Mouse (Mus musculus): Measurements from ENCODE around the gene Cnnm3. TPM values are rescaled to one million over a fixed set of nuclear protein-coding genes. Genes with fewer than 3 reads are reported as not detected.

The Cnnm3 gene
- polyA plus RNA-seq, 1 experiment from 2014 or later, result 5.4 TPM

GRCm38 (mm10) chr1:36518259-36518658 lies 6.6 kb downstream of the Cnnm3 start:
- Histone ChIP-seq H3K4me3 (ENCODE audit: low read depth, low read length) (no peak overlapping the region), H3K27me3 (ENCODE audit: insufficient read depth, low read length) (no peaks in the 10 kb centered on the region), H3K36me3 (ENCODE audit: insufficient read depth) (peaks cover 56% of the 10 kb centered on the region), H3K4me1 (ENCODE audit: insufficient read depth) (peaks cover 2% of the 10 kb centered on the region; the same call in 1 of the 2 replicates), H3K9ac (no peak overlapping the region), H3K27ac (ENCODE audit: low read depth) (no peak overlapping the region), H3K4me2 (no peak overlapping the region), H3K9me3 (ENCODE audit: low read depth, low read length) (no peaks in the 10 kb centered on the region)
- 83% methylated on average over 3 of the region's 3 CpGs for WGBS
- ATAC-seq (ENCODE audit: insufficient read depth) (no peak), DNase-seq (no peak)
- TF ChIP-seq CTCF (IDR thresholded peaks at IDR 0.05; ENCODE audit: low read depth), result no peak

- TF ChIP-seq CTCF (IDR thresholded peaks at IDR 0.05; ENCODE audit: low read depth), result no peak
- H3K27me3 ChIP-seq (ENCODE audit: insufficient read depth, low read length), result no peaks in the 10 kb centered on the region
- H3K36me3 ChIP-seq (ENCODE audit: insufficient read depth), result peaks cover 69% of the 10 kb centered on the region
- no peak overlapping the region for H3K4me3 ChIP-seq (ENCODE audit: low read depth, low read length)
- 68% methylated on average over 11 of the region's 11 CpGs for WGBS
- no peak for ATAC-seq (ENCODE audit: insufficient read depth)
- H3K27ac ChIP-seq (ENCODE audit: low read depth), result no peak overlapping the region
- DNase-seq, result no peak
- H3K4me1 ChIP-seq (ENCODE audit: insufficient read depth), result no peaks in the 10 kb centered on the region; the same call in 1 of the 2 replicates
- H3K9me3 ChIP-seq (ENCODE audit: low read depth, low read length), result no peaks in the 10 kb centered on the region
- H3K9ac ChIP-seq, result no peak overlapping the region
- no peak overlapping the region for H3K4me2 ChIP-seq
Measured at GRCm38 (mm10) chr1:36519626-36520025, 8.0 kb downstream of the Cnnm3 start.

- no peak overlapping the region for H3K27ac ChIP-seq (ENCODE audit: low read depth)
- no peaks in the 10 kb centered on the region for H3K27me3 ChIP-seq (ENCODE audit: insufficient read depth, low read length)
- DNase-seq (no peak), ATAC-seq (ENCODE audit: insufficient read depth) (no peak)
- TF ChIP-seq CTCF (IDR thresholded peaks at IDR 0.05; ENCODE audit: low read depth), result no peak
- H3K4me3 ChIP-seq (ENCODE audit: low read depth, low read length), result no peak overlapping the region
- no peak overlapping the region for H3K4me2 ChIP-seq
- 92% methylated on average over 7 of the region's 7 CpGs for WGBS
- peaks cover 88% of the 10 kb centered on the region for H3K36me3 ChIP-seq (ENCODE audit: insufficient read depth)
- no peaks in the 10 kb centered on the region for H3K4me1 ChIP-seq (ENCODE audit: insufficient read depth)
- no peaks in the 10 kb centered on the region for H3K9me3 ChIP-seq (ENCODE audit: low read depth, low read length)
- no peak overlapping the region for H3K9ac ChIP-seq
Measured at GRCm38 (mm10) chr1:36522210-36522609, 10.5 kb downstream of the Cnnm3 start.

GRCm38 (mm10) chr1:36523332-36524013 lies 11.8 kb downstream of the Cnnm3 start:
- 61% methylated on average over 9 of the region's 9 CpGs for WGBS
- Histone ChIP-seq H3K4me3 (ENCODE audit: low read depth, low read length) (no peak overlapping the region), H3K27me3 (ENCODE audit: insufficient read depth, low read length) (no peaks in the 10 kb centered on the region), H3K9me3 (ENCODE audit: low read depth, low read length) (no peaks in the 10 kb centered on the region), H3K4me1 (ENCODE audit: insufficient read depth) (no peaks in the 10 kb centered on the region), H3K9ac (no peak overlapping the region), H3K27ac (ENCODE audit: low read depth) (peak overlapping the region; percentile 66; the same call in 1 of the 2 replicates), H3K4me2 (no peak overlapping the region), H3K36me3 (ENCODE audit: insufficient read depth) (peaks cover 83% of the 10 kb centered on the region)
- TF ChIP-seq CTCF (IDR thresholded peaks at IDR 0.05; ENCODE audit: low read depth), result no peak
- peak; percentile 51; the same call in 1 of the 2 replicates for ATAC-seq (ENCODE audit: insufficient read depth)
- DNase-seq, result peak; percentile 66

- Histone ChIP-seq H3K36me3 (ENCODE audit: insufficient read depth) (peaks cover 79% of the 10 kb centered on the region), H3K4me1 (ENCODE audit: insufficient read depth) (no peaks in the 10 kb centered on the region), H3K27ac (ENCODE audit: low read depth) (peak overlapping the region; percentile 30; the same call in 1 of the 2 replicates), H3K9me3 (ENCODE audit: low read depth, low read length) (no peaks in the 10 kb centered on the region), H3K9ac (no peak overlapping the region), H3K4me3 (ENCODE audit: low read depth, low read length) (no peak overlapping the region), H3K4me2 (no peak overlapping the region), H3K27me3 (ENCODE audit: insufficient read depth, low read length) (no peaks in the 10 kb centered on the region)
- no peak for DNase-seq
- WGBS, result 41% methylated on average over 5 of the region's 5 CpGs
- no peak for TF ChIP-seq CTCF (IDR thresholded peaks at IDR 0.05; ENCODE audit: low read depth)
- ATAC-seq (ENCODE audit: insufficient read depth), result no peak
Measured at GRCm38 (mm10) chr1:36524058-36524457, 12.4 kb downstream of the Cnnm3 start.

GRCm38 (mm10) chr1:36525774-36526173 lies 14.1 kb downstream of the Cnnm3 start:
- Histone ChIP-seq H3K9ac (no peak overlapping the region), H3K27me3 (ENCODE audit: insufficient read depth, low read length) (no peaks in the 10 kb centered on the region), H3K4me3 (ENCODE audit: low read depth, low read length) (no peak overlapping the region), H3K4me1 (ENCODE audit: insufficient read depth) (no peaks in the 10 kb centered on the region), H3K36me3 (ENCODE audit: insufficient read depth) (peaks cover 62% of the 10 kb centered on the region), H3K4me2 (no peak overlapping the region), H3K9me3 (ENCODE audit: low read depth, low read length) (no peaks in the 10 kb centered on the region), H3K27ac (ENCODE audit: low read depth) (no peak overlapping the region)
- WGBS, result 86% methylated on average over 12 of the region's 12 CpGs
- ATAC-seq (ENCODE audit: insufficient read depth) (no peak), DNase-seq (no peak)
- TF ChIP-seq CTCF (IDR thresholded peaks at IDR 0.05; ENCODE audit: low read depth), result no peak

GRCm38 (mm10) chr1:36526903-36527302 lies 15.2 kb downstream of the Cnnm3 start:
- no peak for TF ChIP-seq CTCF (IDR thresholded peaks at IDR 0.05; ENCODE audit: low read depth)
- DNase-seq, result no peak
- Histone ChIP-seq H3K4me2 (no peak overlapping the region), H3K27me3 (ENCODE audit: insufficient read depth, low read length) (no peaks in the 10 kb centered on the region), H3K4me1 (ENCODE audit: insufficient read depth) (no peaks in the 10 kb centered on the region), H3K9ac (no peak overlapping the region), H3K27ac (ENCODE audit: low read depth) (no peak overlapping the region), H3K4me3 (ENCODE audit: low read depth, low read length) (no peak overlapping the region), H3K9me3 (ENCODE audit: low read depth, low read length) (no peaks in the 10 kb centered on the region), H3K36me3 (ENCODE audit: insufficient read depth) (peaks cover 55% of the 10 kb centered on the region)
- no peak for ATAC-seq (ENCODE audit: insufficient read depth)
- WGBS, result 80% methylated on average over 10 of the region's 10 CpGs

Measured in lung, embryonic 14.5 days (tissue).